Mouse (Mus musculus): Measurements from ENCODE around the gene Peak1. TPM values are rescaled to one million over a fixed set of nuclear protein-coding genes. Genes with fewer than 3 reads are reported as not detected.
"Not testable (repeated sequence)": the region's sequence is repeated elsewhere in the genome, so short reads cannot be mapped to it uniquely, and the experiment has no call there.

Peak1 gene
- polyA plus RNA-seq, 1 experiment from 2014 or later: 2.3 TPM

DNA sequence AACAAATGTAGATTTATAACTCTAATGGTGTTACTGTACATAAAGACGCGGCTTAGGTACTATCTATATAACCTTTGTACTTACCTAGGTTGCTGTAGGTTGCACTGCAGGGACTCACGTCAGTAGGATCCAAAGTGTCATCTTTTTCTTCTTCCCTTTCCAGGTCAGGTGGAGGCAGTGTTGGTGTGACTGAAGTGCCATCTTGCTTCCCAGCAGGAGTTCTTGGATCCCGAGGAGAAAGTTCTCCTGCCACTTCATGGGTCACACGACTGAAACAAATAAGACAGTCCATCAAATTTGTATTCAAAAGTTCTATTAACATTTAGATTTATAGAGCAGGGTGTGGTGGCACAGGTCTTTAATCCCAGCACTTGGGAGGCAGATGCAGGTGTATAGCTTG lies 176.8 kb downstream of the Peak1 start:
- no peak overlapping the region for H3K27ac ChIP-seq
- H3K9ac ChIP-seq: no peak overlapping the region
- H3K36me3 ChIP-seq: 0 out of 2 replicates have a peak, but pooled peaks cover 3% of the 10 kb centered on the region
- H3K27me3 ChIP-seq: no peaks in the 10 kb centered on the region
- H3K4me2 ChIP-seq: no peak overlapping the region
- H3K4me1 ChIP-seq (replicated peaks): no peaks in the 10 kb centered on the region
- no peak overlapping the region for H3K4me3 ChIP-seq (replicated peaks)
- ATAC-seq (ENCODE audit: low read depth): no peak
- no peaks in the 10 kb centered on the region for H3K9me3 ChIP-seq (replicated peaks)
- DNase-seq: no peak
- WGBS (ENCODE audit: insufficient replicate concordance): 82% methylated on average over 5 of the region's 5 CpGs

- Histone ChIP-seq H3K4me1 (replicated peaks) (no peaks in the 10 kb centered on the region), H3K4me2 (no peak overlapping the region), H3K4me3 (replicated peaks) (no peak overlapping the region), H3K9ac (no peak overlapping the region), H3K27me3 (no peaks in the 10 kb centered on the region), H3K9me3 (replicated peaks) (no peaks in the 10 kb centered on the region), H3K36me3 (no peaks in the 10 kb centered on the region), H3K27ac (no peak overlapping the region)
- WGBS (ENCODE audit: insufficient replicate concordance): 58% methylated on average over 6 of the region's 6 CpGs
- ATAC-seq (ENCODE audit: low read depth) (no peak), DNase-seq (no peak)
Observed at GRCm38 (mm10) chr9:56235871-56236298, 182.0 kb downstream of the Peak1 start.

DNA sequence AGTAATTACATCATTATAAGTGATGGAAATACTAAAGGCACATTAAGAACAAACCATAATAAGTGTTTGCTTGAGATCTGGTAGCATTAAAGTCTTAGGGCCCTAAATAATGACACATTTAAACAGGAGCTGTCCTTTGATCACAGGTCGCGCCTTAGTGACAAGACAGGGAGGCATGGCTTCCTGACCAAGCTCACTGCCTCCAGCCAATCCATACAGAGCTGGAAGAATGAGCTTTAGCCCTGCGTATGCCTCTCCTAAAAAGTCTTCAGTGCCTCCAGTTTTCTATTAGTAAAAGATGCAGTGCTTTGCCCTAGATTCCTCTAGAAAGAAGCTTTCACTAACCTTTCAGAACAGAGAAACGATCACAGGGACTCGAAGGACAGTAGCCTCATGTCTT lies 182.6 kb downstream of the Peak1 start:
- H3K4me1 ChIP-seq (replicated peaks): no peaks in the 10 kb centered on the region
- ATAC-seq (ENCODE audit: low read depth): no peak
- H3K4me2 ChIP-seq: no peak overlapping the region
- no peak overlapping the region for H3K4me3 ChIP-seq (replicated peaks)
- WGBS (ENCODE audit: insufficient replicate concordance): 69% methylated on average over 5 of the region's 5 CpGs
- H3K27me3 ChIP-seq: no peaks in the 10 kb centered on the region
- no peaks in the 10 kb centered on the region for H3K36me3 ChIP-seq
- no peaks in the 10 kb centered on the region for H3K9me3 ChIP-seq (replicated peaks)
- no peak overlapping the region for H3K27ac ChIP-seq
- DNase-seq: no peak
- H3K9ac ChIP-seq: no peak overlapping the region

DNA sequence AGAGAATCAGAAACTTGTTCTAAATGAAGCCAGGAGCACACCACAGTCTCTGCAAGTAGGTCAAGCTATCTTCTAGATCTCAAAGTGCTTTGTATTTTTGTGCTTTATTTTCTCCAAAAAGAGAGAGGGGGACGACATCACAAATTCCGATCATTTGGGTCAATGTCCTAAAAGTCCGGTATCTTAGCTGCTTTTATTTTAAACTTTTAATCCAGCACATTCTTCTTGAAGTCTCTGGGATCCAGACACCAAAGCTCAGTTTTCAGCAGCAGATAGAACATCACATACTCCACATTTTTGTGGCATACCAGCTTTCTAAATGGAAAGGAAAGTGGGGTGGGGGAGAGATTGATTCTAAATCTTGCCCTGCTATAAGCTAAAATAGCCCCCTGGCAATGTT lies 183.3 kb downstream of the Peak1 start:
- Histone ChIP-seq H3K9ac (no peak overlapping the region), H3K4me3 (replicated peaks) (no peak overlapping the region), H3K4me2 (no peak overlapping the region), H3K9me3 (replicated peaks) (no peaks in the 10 kb centered on the region), H3K36me3 (no peaks in the 10 kb centered on the region), H3K27ac (no peak overlapping the region), H3K27me3 (no peaks in the 10 kb centered on the region), H3K4me1 (replicated peaks) (no peaks in the 10 kb centered on the region)
- no peak for ATAC-seq (ENCODE audit: low read depth)
- no peak for DNase-seq
- 78% methylated on average over 3 of the region's 3 CpGs for WGBS (ENCODE audit: insufficient replicate concordance)

GRCm38 (mm10) chr9:56233316-56233715 lies 184.6 kb downstream of the Peak1 start:
- Histone ChIP-seq H3K4me3 (replicated peaks) (no peak overlapping the region), H3K9ac (no peak overlapping the region), H3K27ac (no peak overlapping the region), H3K4me1 (replicated peaks) (no peaks in the 10 kb centered on the region), H3K9me3 (replicated peaks) (no peaks in the 10 kb centered on the region), H3K27me3 (no peaks in the 10 kb centered on the region), H3K4me2 (no peak overlapping the region), H3K36me3 (no peaks in the 10 kb centered on the region)
- DNase-seq (no peak), ATAC-seq (ENCODE audit: low read depth) (no peak)
- WGBS (ENCODE audit: insufficient replicate concordance): 72% methylated on average over 2 of the region's 2 CpGs

- DNase-seq (no peak), ATAC-seq (ENCODE audit: low read depth) (no peak)
- no peak overlapping the region for H3K4me2 ChIP-seq
- no peaks in the 10 kb centered on the region for H3K9me3 ChIP-seq (replicated peaks)
- H3K27ac ChIP-seq: no peak overlapping the region
- H3K4me1 ChIP-seq (replicated peaks): no peaks in the 10 kb centered on the region
- H3K36me3 ChIP-seq: peaks cover 7% of the 10 kb centered on the region; the same call in 1 of the 2 replicates
- H3K4me3 ChIP-seq (replicated peaks): no peak overlapping the region
- H3K9ac ChIP-seq: no peak overlapping the region
- H3K27me3 ChIP-seq: no peaks in the 10 kb centered on the region
Observed at GRCm38 (mm10) chr9:56230906-56231305, 187.0 kb downstream of the Peak1 start.

DNA sequence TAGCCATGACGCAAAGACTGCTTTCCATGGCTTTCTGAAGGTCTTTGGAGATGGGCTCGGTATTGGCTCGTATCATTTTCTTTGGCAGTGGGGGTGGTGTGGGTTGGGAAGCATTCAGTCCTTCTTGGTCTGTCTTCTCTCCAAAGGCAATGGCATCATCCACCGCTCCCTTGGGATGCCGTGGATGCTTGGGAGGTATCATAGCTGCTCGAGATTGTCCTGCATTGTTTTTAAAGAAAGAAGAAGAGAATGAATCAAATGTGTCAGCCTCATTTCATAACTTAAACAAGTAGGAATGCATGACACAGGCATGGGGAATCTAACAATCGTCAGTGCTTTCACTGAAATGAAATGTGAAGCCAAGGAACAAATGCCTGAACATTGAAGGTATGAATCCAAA lies 190.2 kb downstream of the Peak1 start:
- Histone ChIP-seq H3K36me3 (peaks cover 7% of the 10 kb centered on the region; the same call in 1 of the 2 replicates), H3K9ac (no peak overlapping the region), H3K9me3 (replicated peaks) (no peaks in the 10 kb centered on the region), H3K27ac (no peak overlapping the region), H3K27me3 (no peaks in the 10 kb centered on the region), H3K4me1 (replicated peaks) (no peaks in the 10 kb centered on the region), H3K4me2 (no peak overlapping the region), H3K4me3 (replicated peaks) (no peak overlapping the region)
- 77% methylated on average over 7 of the region's 7 CpGs for WGBS (ENCODE audit: insufficient replicate concordance)
- DNase-seq: no peak
- no peak for ATAC-seq (ENCODE audit: low read depth)

DNA sequence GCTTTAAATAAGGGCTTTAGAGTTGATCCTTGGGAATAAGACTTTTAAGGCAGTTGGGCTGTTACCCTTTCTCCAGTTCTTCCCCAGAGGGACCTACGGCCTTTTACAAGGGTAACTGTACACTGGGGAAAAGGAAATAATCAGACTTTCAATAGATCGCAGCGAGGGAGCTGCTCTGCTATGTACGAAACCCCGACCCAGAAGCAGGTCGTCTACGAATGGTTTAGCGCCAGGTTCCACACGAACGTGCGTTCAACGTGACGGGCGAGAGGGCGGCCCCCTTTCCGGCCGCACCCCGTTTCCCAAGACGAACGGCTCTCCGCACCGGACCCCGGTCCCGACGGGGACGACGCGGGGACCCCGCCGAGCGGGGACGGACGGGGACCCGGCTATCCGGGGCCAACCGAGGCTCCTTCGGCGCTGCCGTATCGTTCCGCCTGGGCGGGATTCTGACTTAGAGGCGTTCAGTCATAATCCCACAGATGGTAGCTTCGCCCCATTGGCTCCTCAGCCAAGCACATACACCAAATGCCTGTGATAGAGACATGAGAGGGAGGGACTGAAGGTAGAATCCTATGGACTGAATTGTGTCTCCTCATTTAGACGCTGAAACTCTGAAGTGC lies 194.3 kb downstream of the Peak1 start:
- not testable (repeated sequence) for H3K9me3 ChIP-seq (replicated peaks); H3K4me1 ChIP-seq (replicated peaks); H3K27me3 ChIP-seq; H3K4me2 ChIP-seq; H3K27ac ChIP-seq; H3K36me3 ChIP-seq; H3K4me3 ChIP-seq (replicated peaks); H3K9ac ChIP-seq
- DNase-seq: peak; percentile 69
- 59% methylated on average over 45 of the region's 45 CpGs for WGBS (ENCODE audit: insufficient replicate concordance)
- peak; percentile 100 for ATAC-seq (ENCODE audit: low read depth)

DNA sequence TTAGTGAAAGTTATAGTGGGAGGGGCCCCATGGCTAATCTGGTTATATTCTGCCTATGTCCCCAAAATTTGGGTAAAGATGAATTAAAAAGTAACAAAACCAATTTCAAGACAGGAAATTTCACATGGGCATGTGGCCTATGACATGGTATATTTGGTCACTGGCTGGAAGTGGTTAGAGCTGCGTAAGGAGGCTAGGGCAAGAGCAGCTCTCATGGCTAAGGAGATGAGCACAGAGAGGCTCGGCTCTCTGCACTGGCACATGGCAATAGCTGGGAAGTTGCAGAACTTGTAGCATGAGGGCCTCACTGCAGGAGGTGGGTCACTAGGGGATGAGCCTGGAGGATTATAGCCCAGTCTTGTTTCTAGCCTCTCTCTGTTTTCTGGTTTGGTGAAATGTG lies 199.0 kb downstream of the Peak1 start:
- no peak overlapping the region for H3K9ac ChIP-seq
- no peaks in the 10 kb centered on the region for H3K9me3 ChIP-seq (replicated peaks)
- no peaks in the 10 kb centered on the region for H3K36me3 ChIP-seq
- WGBS (ENCODE audit: insufficient replicate concordance): 75% methylated on average over 2 of the region's 2 CpGs
- no peaks in the 10 kb centered on the region for H3K27me3 ChIP-seq
- no peaks in the 10 kb centered on the region for H3K4me1 ChIP-seq (replicated peaks)
- H3K4me3 ChIP-seq (replicated peaks): no peak overlapping the region
- no peak for ATAC-seq (ENCODE audit: low read depth)
- DNase-seq: no peak
- H3K4me2 ChIP-seq: no peak overlapping the region
- no peak overlapping the region for H3K27ac ChIP-seq

- Histone ChIP-seq H3K36me3 (no peaks in the 10 kb centered on the region), H3K27ac (no peak overlapping the region), H3K9ac (no peak overlapping the region), H3K4me3 (replicated peaks) (no peak overlapping the region), H3K27me3 (no peaks in the 10 kb centered on the region), H3K4me2 (no peak overlapping the region), H3K4me1 (replicated peaks) (peaks cover 3% of the 10 kb centered on the region; the same call in 1 of the 2 replicates), H3K9me3 (replicated peaks) (no peaks in the 10 kb centered on the region)
- no peak for ATAC-seq (ENCODE audit: low read depth)
- WGBS (ENCODE audit: insufficient replicate concordance): 68% methylated on average over 2 of the region's 2 CpGs
- DNase-seq: no peak
Observed at GRCm38 (mm10) chr9:56218043-56218442, 199.8 kb downstream of the Peak1 start.

DNA sequence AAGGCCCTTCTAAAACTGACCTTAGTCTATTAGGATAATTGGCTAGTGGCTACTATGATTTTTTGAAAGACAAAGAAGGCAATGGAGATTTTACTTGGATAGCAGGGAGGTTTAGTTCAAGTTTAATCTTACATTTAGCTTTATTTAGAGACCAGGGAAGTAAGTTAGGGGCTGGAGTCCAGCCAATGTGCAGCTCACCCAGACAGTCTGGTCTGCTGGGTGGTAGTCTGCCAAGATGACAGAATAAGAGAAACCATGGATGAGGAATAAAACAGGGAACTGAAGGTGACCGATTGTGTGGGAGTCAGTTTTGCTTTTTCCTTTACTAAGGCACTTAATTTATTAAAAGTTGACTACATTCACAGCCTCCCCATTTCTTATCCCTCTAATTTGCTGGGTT lies 200.5 kb downstream of the Peak1 start:
- peaks cover 3% of the 10 kb centered on the region; the same call in 1 of the 2 replicates for H3K4me1 ChIP-seq (replicated peaks)
- H3K4me3 ChIP-seq (replicated peaks): no peak overlapping the region
- WGBS (ENCODE audit: insufficient replicate concordance): 65% methylated on average over 1 of the region's 1 CpGs
- H3K36me3 ChIP-seq: no peaks in the 10 kb centered on the region
- no peak for DNase-seq
- H3K9me3 ChIP-seq (replicated peaks): no peaks in the 10 kb centered on the region
- H3K9ac ChIP-seq: no peak overlapping the region
- ATAC-seq (ENCODE audit: low read depth): no peak
- H3K4me2 ChIP-seq: no peak overlapping the region
- no peak overlapping the region for H3K27ac ChIP-seq
- H3K27me3 ChIP-seq: no peaks in the 10 kb centered on the region

DNA sequence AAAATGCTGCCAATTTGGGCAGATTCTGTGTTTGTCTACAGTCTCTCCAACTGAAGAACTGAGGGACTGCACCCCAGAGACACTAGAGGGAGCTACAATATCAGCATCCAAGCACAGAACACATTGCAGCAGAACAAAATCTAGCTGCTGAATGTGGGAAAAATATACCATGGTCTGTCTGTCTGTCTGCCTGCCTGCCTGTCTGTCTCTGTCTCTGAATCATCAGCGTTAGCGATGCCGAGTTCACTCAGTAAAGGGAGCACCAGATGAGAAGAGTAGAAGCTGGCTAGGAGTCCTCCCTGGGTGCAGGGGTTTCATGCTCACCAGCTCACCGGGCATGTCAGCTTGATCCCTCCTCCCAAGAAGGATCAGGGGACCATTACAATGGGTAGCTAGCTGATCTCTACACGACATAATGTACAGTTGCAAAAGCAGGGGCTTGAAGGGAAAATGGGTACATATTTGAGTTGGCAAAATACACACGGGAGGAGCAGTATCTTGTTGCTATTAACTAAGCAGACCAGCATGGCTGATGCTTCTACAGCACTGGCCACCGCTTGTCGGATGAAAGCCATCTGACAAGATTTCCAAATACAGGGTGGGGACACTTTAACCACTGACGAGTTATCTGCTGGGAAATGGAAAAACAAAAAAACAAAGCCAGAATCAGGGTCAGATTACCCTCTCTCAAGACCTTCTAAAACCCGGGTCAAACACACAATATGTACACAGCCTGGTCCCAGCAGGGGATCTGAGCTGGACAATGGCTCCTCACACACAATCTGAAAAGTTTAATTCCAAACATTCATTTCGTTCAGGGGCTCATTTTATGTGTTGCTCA lies 204.2 kb downstream of the Peak1 start:
- 41% methylated on average over 11 of the region's 11 CpGs for WGBS (ENCODE audit: insufficient replicate concordance)
- Histone ChIP-seq H3K4me2 (no peak overlapping the region), H3K36me3 (no peaks in the 10 kb centered on the region), H3K4me1 (replicated peaks) (peaks cover 3% of the 10 kb centered on the region; the same call in 1 of the 2 replicates), H3K9me3 (replicated peaks) (no peaks in the 10 kb centered on the region), H3K4me3 (replicated peaks) (no peak overlapping the region), H3K27me3 (no peaks in the 10 kb centered on the region), H3K27ac (no peak overlapping the region), H3K9ac (no peak overlapping the region)
- DNase-seq (no peak), ATAC-seq (ENCODE audit: low read depth) (no peak)
